Comparison of ENCODE assay signal across 22 mouse cellular contexts in genomic region chr2:13548749-13549148, GRCm38 (mm10). TPM values are rescaled to one million over a fixed set of nuclear protein-coding genes. Genes with fewer than 3 reads are reported as not detected.
"Had no signal": no experiment of that assay in that cellular context is flagged by ENCODE, and none has a peak within 500 bp of the region (broad histone marks: within the 10 kb centered on the region; RNA-seq: fewer than 3 reads in every experiment).

No protein-coding gene starts in this region.

- H3K27ac ChIP-seq: limb, embryonic 13.5 days; liver, embryonic 13.5 days; midbrain, embryonic 12.5 days; midbrain, embryonic 15.5 days; neural tube, embryonic 12.5 days; neural tube, embryonic 15.5 days; stomach, embryonic 15.5 days had no signal

- H3K4me3 ChIP-seq: limb, embryonic 13.5 days; liver, embryonic 13.5 days; midbrain, embryonic 12.5 days; midbrain, embryonic 15.5 days; neural tube, embryonic 12.5 days; neural tube, embryonic 15.5 days; stomach, embryonic 15.5 days had no signal

- H3K36me3 ChIP-seq: limb, embryonic 13.5 days; liver, embryonic 13.5 days; midbrain, embryonic 12.5 days; midbrain, embryonic 15.5 days; neural tube, embryonic 12.5 days; neural tube, embryonic 15.5 days; stomach, embryonic 15.5 days had no signal

- H3K9me3 ChIP-seq: limb, embryonic 13.5 days; liver, embryonic 13.5 days; midbrain, embryonic 12.5 days; midbrain, embryonic 15.5 days; neural tube, embryonic 12.5 days; neural tube, embryonic 15.5 days; stomach, embryonic 15.5 days had no signal

- DNase-seq: kidney, adult 18-20 months; kidney, adult 9 months; kidney, postnatal 14 days; kidney, postnatal 4 days; layer of hippocampus, postnatal 36 days; left cerebral cortex, postnatal 4 days; liver, embryonic 13.5 days; lung, adult 2 months; lung, postnatal 14 days; lung, postnatal 4 days; right cerebral cortex, adult 18-20 months; right cerebral cortex, postnatal 14 days; right cerebral cortex, postnatal 4 days; thymus, postnatal 25 days had no signal

- H3K9ac ChIP-seq: limb, embryonic 13.5 days; liver, embryonic 13.5 days; midbrain, embryonic 12.5 days; midbrain, embryonic 15.5 days; neural tube, embryonic 12.5 days; neural tube, embryonic 15.5 days; stomach, embryonic 15.5 days had no signal

- H3K4me2 ChIP-seq: limb, embryonic 13.5 days; liver, embryonic 13.5 days; midbrain, embryonic 12.5 days; midbrain, embryonic 15.5 days; neural tube, embryonic 12.5 days; neural tube, embryonic 15.5 days; stomach, embryonic 15.5 days had no signal

- H3K27me3 ChIP-seq: limb, embryonic 13.5 days; liver, embryonic 13.5 days; midbrain, embryonic 12.5 days; midbrain, embryonic 15.5 days; neural tube, embryonic 12.5 days; neural tube, embryonic 15.5 days; stomach, embryonic 15.5 days had no signal

- ATAC-seq: midbrain, embryonic 15.5 days had no signal

- H3K4me1 ChIP-seq: neural tube, embryonic 12.5 days; stomach, embryonic 15.5 days had no signal

RNA-seq across cellular contexts. Expression of gene Cubn, which starts 57.1 kb away (rescaled TPM):
- total RNA-seq: liver, adult 2 months had no signal
- polyA plus RNA-seq: liver, adult 2 months; thymus, postnatal 0 days had no signal
